In genomic region chr5:129501671-129502070, GRCm38 (mm10) we compare ENCODE assay signal across 8 mouse cellular contexts. TPM values are rescaled to one million over a fixed set of nuclear protein-coding genes. Genes with fewer than 3 reads are reported as not detected.
DNase-seq lines count a peak whose midpoint lies in the region; ATAC-seq and TF ChIP-seq lines count a peak whose summit lies in the region.

No protein-coding gene starts in this region.

- H3K27me3 ChIP-seq in lung, embryonic 14.5 days (ENCODE audit: insufficient read depth, low read length) = 0 out of 2 replicates have a peak, but pooled peaks cover 3% of the 10 kb centered on the region
- no peaks in the 10 kb centered on the region; the same call in 1 of the 2 replicates for H3K27me3 ChIP-seq in limb, embryonic 12.5 days
- no peaks in the 10 kb centered on the region; the same call in 1 of the 2 replicates for H3K27me3 ChIP-seq in midbrain, embryonic 16.5 days (ENCODE audit: control insufficient read depth, insufficient read depth, low read depth, low read length)

- no peak for TF ChIP-seq CTCF in lung, embryonic 14.5 days (IDR thresholded peaks at IDR 0.05; ENCODE audit: low read depth)

- H3K4me1 ChIP-seq in lung, embryonic 14.5 days (ENCODE audit: insufficient read depth) = peaks cover 6% of the 10 kb centered on the region
- H3K4me1 ChIP-seq in limb, embryonic 12.5 days (replicated peaks) = peaks cover 13% of the 10 kb centered on the region
- peaks cover 21% of the 10 kb centered on the region for H3K4me1 ChIP-seq in midbrain, embryonic 16.5 days (ENCODE audit: control insufficient read depth, insufficient read depth, low read length)

- peak overlapping the region; percentile 95 for H3K9ac ChIP-seq in lung, embryonic 14.5 days
- peak overlapping the region; percentile 95 for H3K9ac ChIP-seq in limb, embryonic 12.5 days (replicated peaks)
- H3K9ac ChIP-seq in midbrain, embryonic 16.5 days (ENCODE audit: low read depth, low read length) = peak overlapping the region; percentile 96

- H3K4me2 ChIP-seq in lung, embryonic 14.5 days = peak overlapping the region; percentile 98
- peak overlapping the region; percentile 94 for H3K4me2 ChIP-seq in limb, embryonic 12.5 days
- H3K4me2 ChIP-seq in midbrain, embryonic 16.5 days (ENCODE audit: low read length) = peak overlapping the region; percentile 96

- peaks cover 36% of the 10 kb centered on the region for H3K36me3 ChIP-seq in lung, embryonic 14.5 days (ENCODE audit: insufficient read depth)
- H3K36me3 ChIP-seq in limb, embryonic 12.5 days = peaks cover 32% of the 10 kb centered on the region
- H3K36me3 ChIP-seq in midbrain, embryonic 16.5 days (ENCODE audit: control insufficient read depth, insufficient read depth, low read length) = no peaks in the 10 kb centered on the region

- WGBS in lung, embryonic 14.5 days = under 1% methylated on average over 44 of the region's 44 CpGs
- under 1% methylated on average over 38 of the region's 44 CpGs for WGBS in limb, embryonic 12.5 days
- WGBS in midbrain, embryonic 16.5 days = 1% methylated on average over 44 of the region's 44 CpGs

- H3K27ac ChIP-seq in lung, embryonic 14.5 days (ENCODE audit: low read depth) = peak overlapping the region; percentile 81; the same call in 1 of the 2 replicates
- H3K27ac ChIP-seq in limb, embryonic 12.5 days = peak overlapping the region; percentile 90; the same call in 1 of the 2 replicates
- peak overlapping the region; percentile 91 for H3K27ac ChIP-seq in midbrain, embryonic 16.5 days (ENCODE audit: low read length)

- peak overlapping the region; percentile 99 for H3K4me3 ChIP-seq in lung, embryonic 14.5 days (ENCODE audit: low read depth, low read length)
- H3K4me3 ChIP-seq in limb, embryonic 12.5 days (replicated peaks) = peak overlapping the region; percentile 100
- H3K4me3 ChIP-seq in midbrain, embryonic 16.5 days (ENCODE audit: low read depth, low read length) = peak overlapping the region; percentile 99

- peak; percentile 48; the same call in 1 of the 2 replicates for ATAC-seq in lung, embryonic 14.5 days (ENCODE audit: insufficient read depth)
- ATAC-seq in granulocyte monocyte progenitor cell, adult 5-6 weeks (replicated peaks; ENCODE audit: poor library complexity, severe bottlenecking) = peak; percentile 57
- ATAC-seq in limb, embryonic 12.5 days (ENCODE audit: insufficient number of reproducible peaks, insufficient read depth, low FRiP score, low TSS enrichment, low read depth) = no peak
- peak; percentile 60 for ATAC-seq in midbrain, embryonic 16.5 days
- ATAC-seq in activated CD4-positive, CD25-positive, alpha-beta regulatory T cell, adult 4 months = no peak

- H3K9me3 ChIP-seq in lung, embryonic 14.5 days (ENCODE audit: low read depth, low read length) = no peaks in the 10 kb centered on the region
- no peaks in the 10 kb centered on the region for H3K9me3 ChIP-seq in limb, embryonic 12.5 days
- no peaks in the 10 kb centered on the region for H3K9me3 ChIP-seq in midbrain, embryonic 16.5 days (replicated peaks; ENCODE audit: control insufficient read depth, low read length, poor library complexity, severe bottlenecking)

- peak; percentile 12 for DNase-seq in lung, embryonic 14.5 days
- no peak for DNase-seq in lung, postnatal 36 days
- DNase-seq in adrenal gland, postnatal 14 days = peak; percentile 34
- no peak for DNase-seq in layer of hippocampus, postnatal 36 days

RNA-seq across cellular contexts. Expression of gene Sfswap, which starts 0.7 kb away (rescaled TPM):
- 52.4 and 57.3 TPM in 2 replicates for polyA plus RNA-seq in lung, embryonic 14.5 days (2014; fragmentation: Nextera tagmentation; extraction: Ambion mirVana)
- total RNA-seq in adrenal gland, postnatal 14 days (2021) = 57.9 and 65.5 TPM in 2 replicates
- total RNA-seq in granulocyte monocyte progenitor cell, adult 5-6 weeks (2014; fragmentation: Nextera tagmentation) = 75.3 and 87.2 TPM in 2 replicates
- 67.2 and 72.7 TPM in 2 replicates for total RNA-seq in granulocyte monocyte progenitor cell, adult 5-6 weeks (2017)
- 74.4 and 74.8 TPM in 2 replicates for polyA plus RNA-seq in limb, embryonic 12.5 days (2016; fragmentation: Nextera tagmentation; extraction: Ambion mirVana)
- 49.6 and 53.6 TPM in 2 replicates for polyA plus RNA-seq in midbrain, embryonic 16.5 days (2015; fragmentation: Nextera tagmentation; extraction: Ambion mirVana)
- polyA plus RNA-seq in activated CD4-positive, CD25-positive, alpha-beta regulatory T cell, adult 4 months (2017; shearing (Covaris generic)) = 10 to 100 TPM; 26.1 to 26.5 TPM
- total RNA-seq in layer of hippocampus, postnatal 36 days (2021) = 100 to 1,000 TPM; 121 to 142 TPM

Comparison
In these comparisons a context has a peak if more than half of its experiments do, and no peak if none do; other contexts are left out.
1. DNase-seq: peak in lung, embryonic 14.5 days (single experiment) and adrenal gland, postnatal 14 days (single experiment); none in lung, postnatal 36 days (single experiment) and layer of hippocampus, postnatal 36 days (0 of 2).
2. ATAC-seq: peak in lung, embryonic 14.5 days (single experiment), granulocyte monocyte progenitor cell, adult 5-6 weeks (single experiment) and midbrain, embryonic 16.5 days (single experiment); none in limb, embryonic 12.5 days (single experiment) and activated CD4-positive, CD25-positive, alpha-beta regulatory T cell, adult 4 months (single experiment).
3. Peak in every context shown above with its lines, with median percentiles within 50 percentile points of each other: H3K27ac ChIP-seq, H3K4me2 ChIP-seq, H3K4me3 ChIP-seq and H3K9ac ChIP-seq.